Mouse (Mus musculus): ENCODE measurements at regions not wholly inside any gene's neighbourhood (a gene's known extent, or its start where the extent isn't known, plus 50 kb on each side); places are given as distances from the start of the nearest gene placed in this dataset.

GRCm38 (mm10) chr15:57572460-57572859, 95.0 kb upstream of the Slc22a22 start:
- no peaks in the 10 kb centered on the region for H3K36me3 ChIP-seq (ENCODE audit: control insufficient read depth, insufficient read depth, low read length)
- TF ChIP-seq POLR2A (IDR thresholded peaks at IDR 0.05; ENCODE audit: extremely low read depth, insufficient read depth, low read length) = no peak
- no peak for TF ChIP-seq CTCF (IDR thresholded peaks at IDR 0.05; ENCODE audit: low read depth, low read length)
- no peak overlapping the region for H3K4me3 ChIP-seq (ENCODE audit: insufficient read depth, low read depth, low read length)
- H3K79me2 ChIP-seq (ENCODE audit: control insufficient read depth, insufficient read depth, low read length) = no peaks in the 10 kb centered on the region
- no peaks in the 10 kb centered on the region for H3K4me1 ChIP-seq (ENCODE audit: control insufficient read depth, insufficient read depth, low read length)
- H3K27ac ChIP-seq (replicated peaks; ENCODE audit: insufficient read depth, low read depth, low read length) = no peak overlapping the region
- 68% methylated on average over 3 of the region's 3 CpGs for WGBS
- H3K9ac ChIP-seq (ENCODE audit: low read depth, low read length) = no peak overlapping the region
- H3K27me3 ChIP-seq (ENCODE audit: control insufficient read depth, insufficient read depth, low read length) = no peaks in the 10 kb centered on the region
- no peak for DNase-seq (ENCODE audit: extremely low read depth, low read depth, low spot score)

GRCm38 (mm10) chr15:57568006-57568630, 90.7 kb upstream of the Slc22a22 start:
- Histone ChIP-seq H3K36me3 (ENCODE audit: control insufficient read depth, insufficient read depth, low read length) (no peaks in the 10 kb centered on the region), H3K27ac (replicated peaks; ENCODE audit: insufficient read depth, low read depth, low read length) (no peak overlapping the region), H3K9ac (ENCODE audit: low read depth, low read length) (no peak overlapping the region), H3K79me2 (ENCODE audit: control insufficient read depth, insufficient read depth, low read length) (no peaks in the 10 kb centered on the region), H3K4me1 (ENCODE audit: control insufficient read depth, insufficient read depth, low read length) (no peaks in the 10 kb centered on the region), H3K4me3 (ENCODE audit: insufficient read depth, low read depth, low read length) (no peak overlapping the region), H3K27me3 (ENCODE audit: control insufficient read depth, insufficient read depth, low read length) (no peaks in the 10 kb centered on the region)
- TF ChIP-seq POLR2A (IDR thresholded peaks at IDR 0.05; ENCODE audit: extremely low read depth, insufficient read depth, low read length) (no peak), CTCF (IDR thresholded peaks at IDR 0.05; ENCODE audit: low read depth, low read length) (no peak)
- no peak for DNase-seq (ENCODE audit: extremely low read depth, low read depth, low spot score)
- WGBS = 80% methylated on average over 5 of the region's 5 CpGs

- no peaks in the 10 kb centered on the region for H3K27me3 ChIP-seq (ENCODE audit: control insufficient read depth, insufficient read depth, low read length)
- DNase-seq (ENCODE audit: extremely low read depth, low read depth, low spot score) = no peak
- no peaks in the 10 kb centered on the region for H3K79me2 ChIP-seq (ENCODE audit: control insufficient read depth, insufficient read depth, low read length)
- no peak overlapping the region for H3K9ac ChIP-seq (ENCODE audit: low read depth, low read length)
- no peaks in the 10 kb centered on the region for H3K4me1 ChIP-seq (ENCODE audit: control insufficient read depth, insufficient read depth, low read length)
- H3K4me3 ChIP-seq (ENCODE audit: insufficient read depth, low read depth, low read length) = no peak overlapping the region
- H3K27ac ChIP-seq (replicated peaks; ENCODE audit: insufficient read depth, low read depth, low read length) = no peak overlapping the region
- no peaks in the 10 kb centered on the region for H3K36me3 ChIP-seq (ENCODE audit: control insufficient read depth, insufficient read depth, low read length)
- no peak for TF ChIP-seq CTCF (IDR thresholded peaks at IDR 0.05; ENCODE audit: low read depth, low read length)
- TF ChIP-seq POLR2A (IDR thresholded peaks at IDR 0.05; ENCODE audit: extremely low read depth, insufficient read depth, low read length) = no peak
- WGBS = 63% methylated on average over 2 of the region's 2 CpGs
Observed at GRCm38 (mm10) chr15:57547154-57547553, 69.7 kb upstream of the Slc22a22 start.

GRCm38 (mm10) chr15:57545141-57545540, 67.7 kb upstream of the Slc22a22 start:
- no peak overlapping the region for H3K27ac ChIP-seq (replicated peaks; ENCODE audit: insufficient read depth, low read depth, low read length)
- H3K4me3 ChIP-seq (ENCODE audit: insufficient read depth, low read depth, low read length) = no peak overlapping the region
- no peak for TF ChIP-seq POLR2A (IDR thresholded peaks at IDR 0.05; ENCODE audit: extremely low read depth, insufficient read depth, low read length)
- TF ChIP-seq CTCF (IDR thresholded peaks at IDR 0.05; ENCODE audit: low read depth, low read length) = no peak
- H3K27me3 ChIP-seq (ENCODE audit: control insufficient read depth, insufficient read depth, low read length) = no peaks in the 10 kb centered on the region; the same call in 1 of the 2 replicates
- H3K9ac ChIP-seq (ENCODE audit: low read depth, low read length) = no peak overlapping the region
- H3K4me1 ChIP-seq (ENCODE audit: control insufficient read depth, insufficient read depth, low read length) = no peaks in the 10 kb centered on the region
- no peaks in the 10 kb centered on the region for H3K36me3 ChIP-seq (ENCODE audit: control insufficient read depth, insufficient read depth, low read length)
- no peaks in the 10 kb centered on the region for H3K79me2 ChIP-seq (ENCODE audit: control insufficient read depth, insufficient read depth, low read length)
- WGBS = 90% methylated on average over 4 of the region's 4 CpGs
- DNase-seq (ENCODE audit: extremely low read depth, low read depth, low spot score) = no peak

GRCm38 (mm10) chr15:57543985-57544384, 66.6 kb upstream of the Slc22a22 start:
- Histone ChIP-seq H3K9ac (ENCODE audit: low read depth, low read length) (no peak overlapping the region), H3K27me3 (ENCODE audit: control insufficient read depth, insufficient read depth, low read length) (no peaks in the 10 kb centered on the region; the same call in 1 of the 2 replicates), H3K4me1 (ENCODE audit: control insufficient read depth, insufficient read depth, low read length) (no peaks in the 10 kb centered on the region), H3K4me3 (ENCODE audit: insufficient read depth, low read depth, low read length) (no peak overlapping the region), H3K36me3 (ENCODE audit: control insufficient read depth, insufficient read depth, low read length) (no peaks in the 10 kb centered on the region), H3K27ac (replicated peaks; ENCODE audit: insufficient read depth, low read depth, low read length) (no peak overlapping the region), H3K79me2 (ENCODE audit: control insufficient read depth, insufficient read depth, low read length) (no peaks in the 10 kb centered on the region)
- DNase-seq (ENCODE audit: extremely low read depth, low read depth, low spot score) = no peak
- 79% methylated on average over 3 of the region's 3 CpGs for WGBS
- TF ChIP-seq CTCF (IDR thresholded peaks at IDR 0.05; ENCODE audit: low read depth, low read length) = no peak
- no peak for TF ChIP-seq POLR2A (IDR thresholded peaks at IDR 0.05; ENCODE audit: extremely low read depth, insufficient read depth, low read length)

GRCm38 (mm10) chr15:57542630-57543029, 65.2 kb upstream of the Slc22a22 start:
- WGBS = 34% methylated on average over 3 of the region's 3 CpGs
- Histone ChIP-seq H3K79me2 (ENCODE audit: control insufficient read depth, insufficient read depth, low read length) (no peaks in the 10 kb centered on the region), H3K4me3 (ENCODE audit: insufficient read depth, low read depth, low read length) (no peak overlapping the region), H3K36me3 (ENCODE audit: control insufficient read depth, insufficient read depth, low read length) (no peaks in the 10 kb centered on the region), H3K27me3 (ENCODE audit: control insufficient read depth, insufficient read depth, low read length) (no peaks in the 10 kb centered on the region; the same call in 1 of the 2 replicates), H3K4me1 (ENCODE audit: control insufficient read depth, insufficient read depth, low read length) (no peaks in the 10 kb centered on the region), H3K27ac (replicated peaks; ENCODE audit: insufficient read depth, low read depth, low read length) (no peak overlapping the region), H3K9ac (ENCODE audit: low read depth, low read length) (no peak overlapping the region)
- DNase-seq (ENCODE audit: extremely low read depth, low read depth, low spot score) = no peak
- TF ChIP-seq POLR2A (IDR thresholded peaks at IDR 0.05; ENCODE audit: extremely low read depth, insufficient read depth, low read length) = no peak
- no peak for TF ChIP-seq CTCF (IDR thresholded peaks at IDR 0.05; ENCODE audit: low read depth, low read length)

Data from liver, adult 2 months (tissue).